Mouse (Mus musculus): ENCODE measurements around the gene B4galnt2.

DNA sequence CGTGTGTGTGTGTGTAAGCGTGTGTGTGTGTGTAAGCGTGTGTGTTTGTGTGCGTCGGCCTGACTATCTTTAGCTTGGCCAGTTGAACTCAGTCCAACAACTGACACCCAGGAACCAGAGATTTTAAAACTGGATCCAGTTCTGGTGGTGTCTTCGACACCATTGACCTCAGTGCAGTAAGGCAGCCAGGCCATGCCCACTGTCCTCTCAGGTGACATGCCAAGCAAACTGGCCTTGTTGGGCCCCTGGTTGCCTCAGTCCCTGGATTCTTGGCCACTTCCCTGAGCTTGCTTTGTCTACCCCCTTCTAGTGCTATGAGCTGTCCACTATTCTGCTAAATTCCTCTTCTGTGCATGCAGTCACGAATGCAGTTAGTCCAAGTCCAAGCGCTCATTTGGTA, 53.3 kb downstream of the B4galnt2 start:
- no peak for TF ChIP-seq HCFC1 (IDR thresholded peaks at IDR 0.05; ENCODE audit: borderline replicate concordance, insufficient read depth, low read length)
- TF ChIP-seq ZC3H11A (IDR thresholded peaks at IDR 0.05; ENCODE audit: borderline replicate concordance, low read depth, low read length) = no peak
- no peak for TF ChIP-seq CHD2 (IDR thresholded peaks at IDR 0.05; ENCODE audit: low read depth, low read length)
- no peak for TF ChIP-seq ZNF384 (IDR thresholded peaks at IDR 0.05; ENCODE audit: low read depth, low read length)
- TF ChIP-seq MAFK (IDR thresholded peaks at IDR 0.05; ENCODE audit: insufficient read depth, low read depth, low read length) = no peak

Measured in ES-E14 (cell line).